Mouse (Mus musculus) testis, postnatal 10 days (tissue): ENCODE results near the gene Ubqln2.

Experiments
- DNase-seq: peaks from one replicate; pipeline ENCODE4 v3.0.0; 2021; ENCODE audit warnings: low spot score

Gene Ubqln2

GRCm38 (mm10) chrX:153497688-153498516 is at the start of gene Ubqln2:
Gene Ubqln2, plus strand, starts transcription at chrX:153498227.
- peak; percentile 80 for DNase-seq

GRCm38 (mm10) chrX:153451946-153452345 is 46.1 kb upstream of the Ubqln2 start:
- DNase-seq: no peak

- DNase-seq: no peak
Observed at GRCm38 (mm10) chrX:153476760-153477248, 21.2 kb upstream of the Ubqln2 start.

- DNase-seq: no peak
Observed at GRCm38 (mm10) chrX:153492326-153492725, 5.7 kb upstream of the Ubqln2 start.

- peak; percentile 39 for DNase-seq
Observed at GRCm38 (mm10) chrX:153498665-153499293, 752 bp downstream of the Ubqln2 start.

- DNase-seq: peak; percentile 40
Observed at GRCm38 (mm10) chrX:153499294-153500046, 1.4 kb downstream of the Ubqln2 start.

GRCm38 (mm10) chrX:153500047-153500345 is 2.0 kb downstream of the Ubqln2 start:
- no peak for DNase-seq

- DNase-seq: peak; percentile 58
Observed at GRCm38 (mm10) chrX:153505954-153506353, 7.9 kb downstream of the Ubqln2 start.

GRCm38 (mm10) chrX:153515491-153515890 is 17.5 kb downstream of the Ubqln2 start:
- DNase-seq: no peak

GRCm38 (mm10) chrX:153528399-153528798 is 30.4 kb downstream of the Ubqln2 start:
- DNase-seq: no peak
